Comparison of ENCODE assay signal across 9 mouse cellular contexts in genomic region chr15:68428444-68429228, GRCm38 (mm10).
A peak's percentile ranks its signal among the peaks of the same experiment; 100 is the strongest.
DNase-seq lines count a peak whose midpoint lies in the region; ATAC-seq and TF ChIP-seq lines count a peak whose summit lies in the region.
"Had no signal": no experiment of that assay in that cellular context is flagged by ENCODE, and none has a peak within 500 bp of the region (broad histone marks: within the 10 kb centered on the region; RNA-seq: fewer than 3 reads in every experiment).

No protein-coding gene starts in this region.

- TF ChIP-seq CTCF in thymus, adult 2 months (IDR thresholded peaks at IDR 0.05; ENCODE audit: borderline replicate concordance, control insufficient read depth, extremely low read depth, insufficient read depth, low read length, poor library complexity), result no peak

- no peak for TF ChIP-seq POLR2A in thymus, adult 2 months (IDR thresholded peaks at IDR 0.05; ENCODE audit: control insufficient read depth, extremely low read depth, insufficient read depth, low read length, poor library complexity)

- no peak overlapping the region for H3K4me3 ChIP-seq in thymus, adult 2 months (ENCODE audit: control insufficient read depth, insufficient read depth, low read length)
- H3K4me3 ChIP-seq in forebrain, embryonic 15.5 days, result no peak overlapping the region
- H3K4me3 ChIP-seq: myocyte had no signal

- no peaks in the 10 kb centered on the region for H3K36me3 ChIP-seq in thymus, adult 2 months (ENCODE audit: control insufficient read depth, insufficient read depth, low read length)
- H3K36me3 ChIP-seq in forebrain, embryonic 15.5 days, result no peaks in the 10 kb centered on the region

- peak; percentile 91 for ATAC-seq in forebrain, embryonic 15.5 days (replicated peaks)

- H3K9me3 ChIP-seq in forebrain, embryonic 15.5 days, result no peaks in the 10 kb centered on the region

- H3K27me3 ChIP-seq in thymus, adult 2 months (ENCODE audit: control insufficient read depth, insufficient read depth, low read length), result no peaks in the 10 kb centered on the region
- no peaks in the 10 kb centered on the region for H3K27me3 ChIP-seq in forebrain, embryonic 15.5 days

- H3K9ac ChIP-seq in forebrain, embryonic 15.5 days (replicated peaks), result no peak overlapping the region

- 16% methylated on average over 6 of the region's 6 CpGs for WGBS in thymus, adult 2 months
- WGBS in forebrain, embryonic 15.5 days, result 17% methylated on average over 6 of the region's 6 CpGs

- H3K27ac ChIP-seq in thymus, adult 2 months (ENCODE audit: control insufficient read depth, insufficient read depth, low read length), result no peak overlapping the region
- H3K27ac ChIP-seq in forebrain, embryonic 15.5 days (replicated peaks), result peak overlapping the region; percentile 28; the same call in 1 of the 2 replicates

- H3K4me1 ChIP-seq in thymus, adult 2 months (replicated peaks; ENCODE audit: control insufficient read depth, insufficient read depth, low read length), result no peaks in the 10 kb centered on the region
- no peaks in the 10 kb centered on the region for H3K4me1 ChIP-seq in forebrain, embryonic 15.5 days

- no peak overlapping the region for H3K4me2 ChIP-seq in forebrain, embryonic 15.5 days (replicated peaks)

- peak; percentile 25 for DNase-seq in thymus, adult 2 months
- DNase-seq in thymus, postnatal 36 days, result no peak
- peak; percentile 67 for DNase-seq in brain, embryonic 18.5 days (ENCODE audit: low read depth, low spot score)
- DNase-seq in hindlimb bud, embryonic 11.5 days (ENCODE audit: extremely low spot score, low read depth, low spot score), result peak; percentile 50
- peak; percentile 64 for DNase-seq in lung, postnatal 10 days
- peak; percentile 82 to 90 for DNase-seq in right cerebral cortex, adult 2 months (ENCODE audit: low spot score in 2 of 2)
- no peak for DNase-seq in spleen, adult 12 weeks (ENCODE audit: low spot score)

Comparison
In these comparisons a context has a peak if more than half of its experiments do, and no peak if none do; other contexts are left out.
1. DNase-seq: peak in thymus, adult 2 months (single experiment), brain, embryonic 18.5 days (single experiment), hindlimb bud, embryonic 11.5 days (single experiment), lung, postnatal 10 days (single experiment) and right cerebral cortex, adult 2 months (2 of 2); none in thymus, postnatal 36 days (0 of 2) and spleen, adult 12 weeks (single experiment).